In the genomic region with DNA sequence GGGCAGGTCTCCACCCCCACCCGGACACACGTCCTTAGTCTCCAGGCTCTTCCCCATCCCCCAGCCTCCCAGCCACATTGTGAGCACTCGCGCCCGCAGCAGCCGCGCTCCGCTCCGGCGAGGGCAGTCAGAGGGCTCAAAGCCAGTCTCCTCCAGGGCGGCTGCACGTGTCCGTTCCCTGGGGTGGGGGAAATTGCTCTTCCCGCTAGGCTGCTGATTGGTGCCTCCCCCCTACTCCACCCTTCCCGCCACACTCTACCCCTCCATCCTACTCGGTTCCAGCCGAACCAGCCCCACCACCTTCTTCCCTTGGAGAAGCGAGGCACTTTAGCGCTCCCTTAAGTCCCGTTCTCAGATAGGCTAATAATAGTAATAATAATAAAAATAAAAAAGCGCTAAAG, we compare ENCODE assay signal across 8 mouse cellular contexts. TPM values are rescaled to one million over a fixed set of nuclear protein-coding genes. Genes with fewer than 3 reads are reported as not detected.
A peak's percentile ranks its signal among the peaks of the same experiment; 100 is the strongest.
DNase-seq lines count a peak whose midpoint lies in the region; ATAC-seq and TF ChIP-seq lines count a peak whose summit lies in the region.

No protein-coding gene starts in this region.

- under 1% methylated on average over 21 of the region's 21 CpGs for WGBS in midbrain, embryonic 10.5 days
- under 1% methylated on average over 21 of the region's 21 CpGs for WGBS in spleen, adult 2 months

- ATAC-seq in activated CD4-positive, CD25-positive, alpha-beta regulatory T cell, adult 4 months, result no peak

- no peaks in the 10 kb centered on the region for H3K4me1 ChIP-seq in cortical plate, adult 2 months (ENCODE audit: control insufficient read depth, insufficient read depth, low read length)
- peaks cover 34% of the 10 kb centered on the region for H3K4me1 ChIP-seq in midbrain, embryonic 10.5 days
- peaks cover 6% of the 10 kb centered on the region for H3K4me1 ChIP-seq in spleen, adult 2 months (ENCODE audit: control insufficient read depth, insufficient read depth, insufficient read length)

- peaks cover 7% of the 10 kb centered on the region; the same call in 1 of the 2 replicates for H3K27me3 ChIP-seq in midbrain, embryonic 10.5 days (ENCODE audit: low read depth, poor library complexity, severe bottlenecking)
- H3K27me3 ChIP-seq in spleen, adult 2 months (ENCODE audit: control insufficient read depth, insufficient read depth, low read length), result peaks cover 3% of the 10 kb centered on the region

- TF ChIP-seq POLR2A in cortical plate, adult 2 months (IDR thresholded peaks at IDR 0.05; ENCODE audit: extremely low read depth, insufficient read depth, low read length), result no peak
- no peak for TF ChIP-seq POLR2A in spleen, adult 2 months (IDR thresholded peaks at IDR 0.05; ENCODE audit: low read depth, low read length)

- no peaks in the 10 kb centered on the region for H3K9me3 ChIP-seq in midbrain, embryonic 10.5 days (replicated peaks)

- H3K27ac ChIP-seq in cortical plate, adult 2 months (ENCODE audit: insufficient read depth, low read length), result no peak overlapping the region
- H3K27ac ChIP-seq in midbrain, embryonic 10.5 days (replicated peaks), result peak overlapping the region; percentile 99
- no peak overlapping the region for H3K27ac ChIP-seq in spleen, adult 2 months (ENCODE audit: insufficient read depth, low read length)

- no peak for TF ChIP-seq CTCF in cortical plate, adult 2 months (IDR thresholded peaks at IDR 0.05; ENCODE audit: extremely low read depth, insufficient read depth, low read length)
- no peak for TF ChIP-seq CTCF in spleen, adult 2 months (IDR thresholded peaks at IDR 0.05; ENCODE audit: extremely low read depth, insufficient read depth, insufficient read length, insufficient replicate concordance)

- peak; percentile 74 for DNase-seq in adrenal gland, postnatal 25 days
- peak; percentile 81 for DNase-seq in gastrocnemius, postnatal 14 days
- peak; percentile 46 for DNase-seq in hindlimb bud, embryonic 11.5 days (ENCODE audit: extremely low spot score, low read depth, low spot score)
- peak; percentile 86 for DNase-seq in left cerebral cortex, postnatal 4 days
- DNase-seq in midbrain, embryonic 10.5 days (ENCODE audit: low spot score), result peak; percentile 89
- peak in 1 of 2 experiments; percentile 21 for DNase-seq in spleen, adult 2 months (ENCODE audit: low read depth in 1 of 2, low spot score in 2 of 2)

- no peaks in the 10 kb centered on the region for H3K36me3 ChIP-seq in midbrain, embryonic 10.5 days
- no peaks in the 10 kb centered on the region for H3K36me3 ChIP-seq in spleen, adult 2 months (ENCODE audit: control insufficient read depth, insufficient read depth, low read length)

- peak overlapping the region; percentile 51 for H3K4me3 ChIP-seq in cortical plate, adult 2 months (ENCODE audit: insufficient read depth, low read length)
- peak overlapping the region; percentile 94 for H3K4me3 ChIP-seq in midbrain, embryonic 10.5 days
- H3K4me3 ChIP-seq in spleen, adult 2 months (ENCODE audit: extremely low read depth, insufficient read depth, insufficient read length), result peak overlapping the region; percentile 68

- intact Hi-C loops in gastrocnemius, postnatal 14 days (cut with DNase I; ENCODE audit: low total_unique reads), result no loop called here
- intact Hi-C loops in left cerebral cortex, postnatal 4 days (cut with DNase I), result no loop called here

RNA-seq across cellular contexts. Expression of gene Cecr2, which starts 0.8 kb away (rescaled TPM):
- 11.3 and 12.9 TPM in 2 replicates for total RNA-seq in adrenal gland, postnatal 25 days (2021)
- 2.3 and 2.5 TPM in 2 replicates for polyA plus RNA-seq in cortical plate, adult 2 months (2012; rRNA removed)
- total RNA-seq in gastrocnemius, postnatal 14 days (2021), result 10 to 100 TPM; 10.2 to 11.0 TPM
- total RNA-seq in left cerebral cortex, postnatal 4 days (2021), result 1 to 10 TPM; 3.1 to 3.2 TPM
- 13.4 and 14.6 TPM in 2 replicates for polyA plus RNA-seq in midbrain, embryonic 10.5 days (2016; fragmentation: Nextera tagmentation; extraction: Ambion mirVana)
- 9.1 and 13.1 TPM in 2 replicates for polyA plus RNA-seq in spleen, adult 2 months (2012; rRNA removed)
- polyA plus RNA-seq in activated CD4-positive, CD25-positive, alpha-beta regulatory T cell, adult 4 months (2017; shearing (Covaris generic)), result under 1 TPM; 0.06 to 0.70 TPM
